Mouse (Mus musculus) neural tube, embryonic 11.5 days (tissue): ENCODE results near the gene Xbp1. TPM values are rescaled to one million over a fixed set of nuclear protein-coding genes. Genes with fewer than 3 reads are reported as not detected.
"Not testable (repeated sequence)": the region's sequence is repeated elsewhere in the genome, so short reads cannot be mapped to it uniquely, and the experiment has no call there.

ENCODE experiments used
- ATAC-seq: fragments of 200-750 bp; cut with Nextera tagmentation; 2 replicates; pipeline ENCODE4 v1.8.0; 2017; ENCODE audit warnings: moderate number of reproducible peaks, mild to moderate bottlenecking, moderate TSS enrichment, moderate library complexity; ENCODE audit not compliant: insufficient read depth, low FRiP score, low TSS enrichment
- DNase-seq: peaks from one replicate; pipeline ENCODE4 v3.0.0-alpha.2; 2015; ENCODE audit warnings: low spot score
- H3K27ac ChIP-seq: fragments of 300-500 bp; sonication (generic); 2 replicates; pipeline ENCODE4 v1.5.1; 2014; ENCODE audit warnings: low read depth, mild to moderate bottlenecking, low read length
- H3K27me3 ChIP-seq: fragments of 300-500 bp; sonication (generic); 2 replicates; pipeline ENCODE4 v1.6.1; 2014; ENCODE audit warnings: mild to moderate bottlenecking, low read length, mixed read lengths; ENCODE audit not compliant: control insufficient read depth, insufficient read depth
- H3K36me3 ChIP-seq: fragments of 300-500 bp; sonication (generic); 2 replicates; pipeline ENCODE4 v1.6.1; 2014; ENCODE audit warnings: mild to moderate bottlenecking, low read length, moderate library complexity, mixed read lengths; ENCODE audit not compliant: control insufficient read depth, insufficient read depth
- H3K4me1 ChIP-seq: fragments of 300-500 bp; sonication (generic); 2 replicates; pipeline ENCODE4 v1.6.1; 2014; ENCODE audit warnings: low read length, mixed read lengths; ENCODE audit not compliant: control insufficient read depth, insufficient read depth
- H3K4me2 ChIP-seq: fragments of 300-500 bp; sonication (generic); 2 replicates; pipeline ENCODE4 v1.6.1; 2014; ENCODE audit warnings: low read depth, mild to moderate bottlenecking, moderate library complexity
- H3K4me3 ChIP-seq: fragments of 300-500 bp; sonication (generic); 2 replicates; pipeline ENCODE4 v1.5.1; 2014; ENCODE audit warnings: low read depth, low read length
- H3K9ac ChIP-seq: fragments of 300-500 bp; sonication (generic); 2 replicates; pipeline ENCODE4 v1.6.1; 2014; ENCODE audit warnings: mild to moderate bottlenecking, low read length
- H3K9me3 ChIP-seq: fragments of 300-500 bp; sonication (generic); 2 replicates; pipeline ENCODE4 v1.6.1; 2016; ENCODE audit warnings: low read length; ENCODE audit not compliant: control insufficient read depth
- WGBS: fragments of 180-500 bp; shearing (Covaris S2); extraction: QIAGEN DNeasy Blood & Tissue Kit; methylation state at CpG from one replicate; pipeline ENCODE4 v1.1.7; 2014; 5-methylcytosine and 5-hydroxymethylcytosine counted together
- polyA plus RNA-seq: library from polyadenylated mRNA; unstranded; fragments of >200 nt; fragmentation: Nextera tagmentation; extraction: Ambion mirVana; gene quantifications from 2 replicates; pipeline ENCODE4 v1.2.1, GENCODE M21; 2014

Gene Xbp1
- polyA plus RNA-seq, 1 experiment from 2014 or later: 165 TPM

GRCm38 (mm10) chr11:5489433-5489832 is 31.0 kb upstream of the Xbp1 start:
- H3K27me3 ChIP-seq, H3K27ac ChIP-seq, H3K9me3 ChIP-seq, DNase-seq, H3K9ac ChIP-seq, ATAC-seq, H3K4me3 ChIP-seq, H3K4me2 ChIP-seq, H3K36me3 ChIP-seq, H3K4me1 ChIP-seq: not testable (repeated sequence)
- WGBS: 89% methylated on average over 10 of the region's 10 CpGs

DNA sequence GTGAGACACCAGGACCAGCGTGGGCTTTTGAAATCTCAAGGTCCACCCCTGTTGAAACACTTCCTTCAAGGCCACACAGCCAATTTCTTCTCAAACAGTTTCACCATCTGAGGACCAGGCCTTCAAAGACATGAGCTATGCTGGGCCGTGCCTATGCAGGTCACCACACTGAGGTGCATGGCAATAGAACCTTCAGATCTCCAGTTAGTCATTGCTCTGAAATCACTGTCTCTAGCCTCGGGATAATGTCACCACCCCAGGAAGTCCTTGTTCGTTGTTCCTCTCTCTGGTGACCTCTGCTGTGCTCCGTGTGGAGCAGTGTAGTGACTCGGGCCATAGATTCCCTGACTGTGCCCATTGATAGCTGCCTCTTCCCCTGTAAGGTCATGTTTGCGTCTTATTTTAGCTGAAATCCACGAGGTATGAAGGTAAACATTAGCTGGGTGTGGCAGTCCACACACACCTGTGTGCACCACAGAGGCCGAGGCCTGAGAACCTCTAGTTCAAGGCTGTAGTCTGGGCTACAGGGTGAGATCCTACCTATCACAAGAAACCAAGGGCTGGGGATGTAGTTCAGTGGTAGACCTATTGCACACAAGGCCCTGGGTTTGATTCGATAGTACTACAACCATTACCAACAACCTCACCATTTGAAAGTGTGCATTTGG is 29.3 kb upstream of the Xbp1 start:
- Histone ChIP-seq H3K36me3 (no peaks in the 10 kb centered on the region), H3K9ac (no peak overlapping the region), H3K27me3 (no peaks in the 10 kb centered on the region), H3K27ac (no peak overlapping the region), H3K4me3 (no peak overlapping the region), H3K4me2 (no peak overlapping the region), H3K9me3 (no peaks in the 10 kb centered on the region), H3K4me1 (no peaks in the 10 kb centered on the region)
- DNase-seq: no peak
- no peak for ATAC-seq
- WGBS: 85% methylated on average over 10 of the region's 10 CpGs

DNA sequence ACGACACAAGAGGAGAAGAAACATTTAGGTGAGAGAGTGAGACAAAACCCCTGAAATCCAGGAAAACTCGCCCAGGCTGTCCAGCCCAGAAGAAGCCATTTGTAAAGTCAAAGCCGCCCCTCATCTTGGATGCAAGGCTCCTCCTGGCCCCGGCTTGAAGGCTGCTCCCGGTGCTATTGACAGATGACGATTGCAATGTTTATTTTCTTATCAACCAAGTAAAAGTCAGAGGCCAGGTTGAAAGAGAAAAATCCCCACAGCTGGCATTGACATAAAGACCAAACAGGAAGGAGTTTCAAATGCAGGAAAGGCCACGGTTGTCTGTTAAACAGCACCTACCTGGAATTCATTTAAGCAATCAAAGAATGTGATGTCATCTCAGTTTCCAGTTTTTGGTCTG is 28.5 kb upstream of the Xbp1 start:
- Histone ChIP-seq H3K27me3 (no peaks in the 10 kb centered on the region), H3K9me3 (no peaks in the 10 kb centered on the region), H3K27ac (no peak overlapping the region), H3K36me3 (no peaks in the 10 kb centered on the region), H3K4me1 (no peaks in the 10 kb centered on the region), H3K4me2 (no peak overlapping the region), H3K4me3 (no peak overlapping the region), H3K9ac (no peak overlapping the region)
- DNase-seq (no peak), ATAC-seq (no peak)
- WGBS: 68% methylated on average over 7 of the region's 7 CpGs

DNA sequence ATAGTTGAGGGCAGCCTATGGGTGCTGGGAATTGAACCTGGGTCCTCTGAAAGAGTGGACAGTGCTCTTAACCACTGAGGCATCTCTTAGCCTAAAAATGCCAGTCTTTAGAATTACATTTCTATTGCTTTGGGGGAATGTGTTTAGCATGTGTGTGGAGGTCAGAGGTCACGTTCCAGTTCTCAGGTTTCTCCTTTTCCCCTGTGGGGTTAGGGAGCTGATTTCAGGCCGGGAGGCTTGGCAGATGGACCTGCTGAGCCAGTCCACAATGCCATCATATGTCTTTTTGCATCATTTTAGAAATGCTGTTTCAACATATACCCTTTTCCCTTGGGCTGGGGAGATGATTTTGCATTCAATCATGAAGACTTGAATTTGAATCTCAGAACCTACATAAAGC is 26.6 kb upstream of the Xbp1 start:
- 43% methylated on average over 2 of the region's 2 CpGs for WGBS
- H3K27ac ChIP-seq: no peak overlapping the region
- no peaks in the 10 kb centered on the region for H3K27me3 ChIP-seq
- H3K9me3 ChIP-seq: no peaks in the 10 kb centered on the region
- no peak for DNase-seq
- H3K4me3 ChIP-seq: no peak overlapping the region
- H3K4me1 ChIP-seq: no peaks in the 10 kb centered on the region
- no peak for ATAC-seq
- H3K36me3 ChIP-seq: no peaks in the 10 kb centered on the region
- no peak overlapping the region for H3K9ac ChIP-seq
- no peak overlapping the region for H3K4me2 ChIP-seq

GRCm38 (mm10) chr11:5495286-5495832 is 25.1 kb upstream of the Xbp1 start:
- no peak overlapping the region for H3K4me2 ChIP-seq
- no peaks in the 10 kb centered on the region for H3K9me3 ChIP-seq
- no peak for DNase-seq
- 70% methylated on average over 12 of the region's 12 CpGs for whole genome bisulfite sequencing
- no peaks in the 10 kb centered on the region for H3K27me3 ChIP-seq
- no peaks in the 10 kb centered on the region for H3K4me1 ChIP-seq
- ATAC-seq: no peak
- H3K4me3 ChIP-seq: no peak overlapping the region
- no peak overlapping the region for H3K9ac ChIP-seq
- no peaks in the 10 kb centered on the region for H3K36me3 ChIP-seq
- H3K27ac ChIP-seq: no peak overlapping the region

DNA sequence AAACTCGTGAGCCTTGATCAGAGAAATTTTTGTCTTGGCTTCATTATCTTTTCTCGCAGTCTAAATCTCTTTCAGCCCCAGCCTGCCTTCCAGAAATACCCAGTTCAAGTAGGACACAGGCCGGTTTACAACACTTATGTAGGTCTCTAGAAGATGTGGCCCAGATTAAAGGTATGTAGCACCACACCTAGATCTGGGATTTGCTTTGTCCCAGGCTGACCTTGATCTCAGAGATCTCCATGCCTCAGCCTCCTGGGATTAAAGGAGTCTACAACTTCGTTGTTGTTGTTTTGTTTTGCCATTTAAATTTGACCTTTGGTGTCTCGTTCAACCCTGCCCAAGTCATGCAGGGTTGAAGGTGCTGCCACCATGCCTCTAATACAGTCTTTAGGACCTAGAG is 24.6 kb upstream of the Xbp1 start:
- WGBS: 86% methylated on average over 5 of the region's 5 CpGs
- H3K4me2 ChIP-seq: no peak overlapping the region
- H3K36me3 ChIP-seq: no peaks in the 10 kb centered on the region
- no peak overlapping the region for H3K4me3 ChIP-seq
- H3K9ac ChIP-seq: no peak overlapping the region
- no peaks in the 10 kb centered on the region for H3K27me3 ChIP-seq
- no peaks in the 10 kb centered on the region for H3K4me1 ChIP-seq
- H3K9me3 ChIP-seq: no peaks in the 10 kb centered on the region
- ATAC-seq: no peak
- H3K27ac ChIP-seq: no peak overlapping the region
- no peak for DNase-seq

DNA sequence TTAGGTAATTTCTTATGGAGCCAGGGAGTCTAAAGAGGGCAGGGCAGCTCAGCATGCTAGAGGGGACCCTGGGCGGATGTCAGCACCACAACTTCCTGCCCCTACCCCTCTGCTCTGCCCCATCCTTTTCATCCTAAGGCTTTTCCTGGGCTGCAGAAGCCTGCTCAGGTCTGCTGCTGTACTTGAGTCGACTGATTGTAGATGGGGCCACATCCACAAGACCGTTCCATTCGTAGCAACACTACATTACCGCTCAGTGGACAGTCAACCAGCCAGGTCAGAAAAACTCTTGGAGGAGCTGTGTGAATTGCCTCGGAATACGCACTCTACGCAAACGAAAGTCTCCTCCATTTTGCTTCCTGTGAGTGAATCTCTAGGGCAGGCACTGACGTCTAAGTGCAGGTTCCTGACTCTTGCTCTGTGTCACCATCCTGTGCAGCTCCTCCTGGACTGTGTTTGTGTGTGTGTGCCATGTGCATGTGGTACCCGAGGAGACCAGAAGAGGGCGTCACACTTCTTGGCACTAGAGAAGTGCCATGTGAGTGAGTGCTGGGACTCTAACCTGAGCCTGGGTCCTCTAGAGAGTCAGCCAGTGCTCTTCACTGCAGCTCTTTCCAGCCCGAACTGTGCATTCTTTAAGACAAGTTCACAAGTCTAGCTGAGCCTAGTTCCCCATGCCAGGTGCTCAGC is 23.8 kb upstream of the Xbp1 start:
- no peak overlapping the region for H3K9ac ChIP-seq

GRCm38 (mm10) chr11:5498422-5498821 is 22.0 kb upstream of the Xbp1 start:
- Histone ChIP-seq H3K9ac (no peak overlapping the region), H3K4me3 (no peak overlapping the region), H3K27me3 (no peaks in the 10 kb centered on the region), H3K9me3 (no peaks in the 10 kb centered on the region), H3K36me3 (no peaks in the 10 kb centered on the region), H3K4me1 (no peaks in the 10 kb centered on the region), H3K27ac (no peak overlapping the region), H3K4me2 (no peak overlapping the region)
- ATAC-seq (no peak), DNase-seq (no peak)
- WGBS: 69% methylated on average over 9 of the region's 9 CpGs

More for the DNA sequence above, 23.8 kb upstream of the Xbp1 start:
- no peaks in the 10 kb centered on the region for H3K27me3 ChIP-seq
- DNase-seq: no peak
- no peak overlapping the region for H3K4me3 ChIP-seq
- H3K4me2 ChIP-seq: no peak overlapping the region
- no peaks in the 10 kb centered on the region for H3K9me3 ChIP-seq
- ATAC-seq: no peak
- H3K4me1 ChIP-seq: no peaks in the 10 kb centered on the region
- H3K36me3 ChIP-seq: no peaks in the 10 kb centered on the region
- 93% methylated on average over 13 of the region's 13 CpGs for WGBS
- H3K27ac ChIP-seq: no peak overlapping the region
